Mouse (Mus musculus): ENCODE results near the gene Gm10377.
"Not testable (repeated sequence)": the region's sequence is repeated elsewhere in the genome, so short reads cannot be mapped to it uniquely, and the experiment has no call there.

Gene Gm10377

DNA sequence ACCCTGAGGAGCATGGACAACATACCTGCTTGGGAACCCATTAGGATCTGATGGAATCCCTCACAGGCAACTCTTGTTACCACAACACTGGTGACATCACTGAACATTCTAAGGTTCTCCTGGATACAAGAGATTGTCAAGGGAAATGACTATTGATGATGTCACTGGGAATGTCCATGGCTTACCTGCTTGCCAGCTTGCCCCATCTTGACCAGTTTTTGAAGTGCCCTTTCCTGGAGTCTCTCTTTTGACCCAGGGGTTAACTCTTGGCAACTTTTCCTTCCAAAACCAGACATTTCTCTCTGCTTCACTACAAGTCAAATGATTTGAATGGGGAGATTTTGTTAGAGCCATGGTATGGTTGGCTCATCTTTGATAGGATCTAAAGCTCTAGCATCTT is at the start of gene Gm10377:
Gene Gm10377, minus strand, starts transcription at position 101 of the 400 bp plus-strand sequence.
- not testable (repeated sequence) for DNase-seq

DNA sequence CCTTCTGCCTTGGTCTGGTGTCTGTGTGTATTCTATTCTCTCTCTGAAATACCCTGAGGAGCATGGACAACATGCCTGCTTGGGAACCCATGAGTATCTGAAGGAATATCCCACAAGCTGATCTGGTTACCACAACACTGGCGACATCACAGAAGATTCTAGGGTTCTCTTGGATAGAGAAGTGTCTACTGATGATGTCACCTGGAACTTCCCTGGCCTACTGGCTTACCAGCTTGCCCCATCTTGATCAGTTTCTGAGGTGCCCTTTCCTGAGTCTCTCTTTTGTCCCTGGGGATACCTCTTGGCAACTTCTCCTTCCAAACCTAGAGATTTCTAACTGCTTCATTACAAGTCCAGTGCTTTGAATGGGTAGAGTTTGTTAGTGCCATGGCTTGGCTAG is 29.1 kb downstream of the Gm10377 start, which contains the start of gene Gm3015:
Gene Gm3015, minus strand, starts transcription at position 101 of the 400 bp plus-strand sequence.
- DNase-seq: not testable (repeated sequence)

All from right cerebral cortex, postnatal 4 days (tissue).